Mouse (Mus musculus) liver, adult 2 months (tissue): ENCODE data around the gene Dpm3.

ENCODE experiments used
- CTCF ChIP-seq: fragments of 200-500 bp; IDR thresholded peaks from 2 replicates; pipeline ENCODE4 v1.5.1; 2011; ENCODE audit warnings: low read depth, low read length, control low read depth
- POLR2A ChIP-seq: fragments of 200-500 bp; IDR thresholded peaks from 2 replicates; pipeline ENCODE4 v1.6.1; 2011; ENCODE audit warnings: low read length, control low read depth; ENCODE audit not compliant: insufficient read depth; ENCODE audit errors: extremely low read depth

DNA sequence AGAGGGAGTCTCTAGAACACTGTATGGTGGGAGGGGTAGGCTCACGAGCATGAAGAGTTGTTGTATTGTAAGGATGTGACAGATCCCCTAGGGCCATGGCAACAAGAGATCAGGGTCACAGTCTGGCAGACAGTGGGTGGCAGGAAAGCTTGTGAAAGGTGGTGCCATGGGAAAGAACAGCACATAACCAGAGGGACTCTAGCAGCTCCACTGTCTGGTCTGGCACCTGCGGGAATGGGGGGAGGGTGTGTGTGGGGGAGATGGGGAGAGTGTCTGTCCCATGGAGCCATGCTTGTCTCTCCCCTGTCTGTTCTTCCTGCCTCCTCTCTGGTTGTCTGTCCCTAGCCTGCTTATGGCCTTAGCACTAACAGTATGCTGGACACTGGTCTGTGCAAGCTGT, 26.4 kb downstream of the Dpm3 start:
- TF ChIP-seq POLR2A (no peak), CTCF (no peak)
